Mouse (Mus musculus): ENCODE data around the gene Fyb2. TPM values are rescaled to one million over a fixed set of nuclear protein-coding genes. Genes with fewer than 3 reads are reported as not detected.

Gene Fyb2
- total and polyA plus RNA-seq, 3 experiments = 0.11 TPM; not detected in 2

- peaks cover 46% of the 10 kb centered on the region for H3K9me3 ChIP-seq (replicated peaks)
Observed at GRCm38 (mm10) chr4:104905049-104905448, 8.2 kb upstream of the Fyb2 start.

GRCm38 (mm10) chr4:104911685-104912084 is 1.6 kb upstream of the Fyb2 start:
- Histone ChIP-seq H3K27me3 (ENCODE audit: insufficient read depth, low read length) (no peaks in the 10 kb centered on the region), H3K36me3 (replicated peaks) (no peaks in the 10 kb centered on the region), H3K9me3 (replicated peaks) (peaks cover 55% of the 10 kb centered on the region), H3K4me1 (ENCODE audit: insufficient read depth, low read depth, low read length) (no peaks in the 10 kb centered on the region), H3K4me3 (ENCODE audit: low read depth, low read length) (no peak overlapping the region)
- DNase-seq (ENCODE audit: low spot score) (no peak), ATAC-seq (ENCODE audit: extremely low read depth, insufficient number of reproducible peaks, low FRiP score, poor library complexity, severe bottlenecking) (no peak)
- TF ChIP-seq TAL1 (conservative IDR thresholded peaks at IDR 0.05; ENCODE audit: low read depth, low read length) = no peak
- TF ChIP-seq CTCF (IDR thresholded peaks at IDR 0.05; ENCODE audit: low read depth, low read length) = no peak
- TF ChIP-seq POLR2AphosphoS5 (IDR thresholded peaks at IDR 0.05; ENCODE audit: insufficient replicate concordance, low read depth, low read length) = no peak
- TF ChIP-seq GATA1 (IDR thresholded peaks at IDR 0.05; ENCODE audit: borderline replicate concordance, low read length) = no peak
- no peak for TF ChIP-seq GATA2 (IDR thresholded peaks at IDR 0.05; ENCODE audit: borderline replicate concordance, low read depth, low read length)

More at GRCm38 (mm10) chr4:104905049-104905448, 8.2 kb upstream of the Fyb2 start:
- DNase-seq (ENCODE audit: low spot score) (no peak), ATAC-seq (ENCODE audit: extremely low read depth, insufficient number of reproducible peaks, low FRiP score, poor library complexity, severe bottlenecking) (no peak)
- H3K4me1 ChIP-seq (ENCODE audit: insufficient read depth, low read depth, low read length) = no peaks in the 10 kb centered on the region
- no peak overlapping the region for H3K4me3 ChIP-seq (ENCODE audit: low read depth, low read length)
- TF ChIP-seq CTCF (IDR thresholded peaks at IDR 0.05; ENCODE audit: low read depth, low read length) = no peak
- TF ChIP-seq GATA2 (IDR thresholded peaks at IDR 0.05; ENCODE audit: borderline replicate concordance, low read depth, low read length) = no peak
- TF ChIP-seq POLR2AphosphoS5 (IDR thresholded peaks at IDR 0.05; ENCODE audit: insufficient replicate concordance, low read depth, low read length) = no peak
- TF ChIP-seq TAL1 (conservative IDR thresholded peaks at IDR 0.05; ENCODE audit: low read depth, low read length) = no peak
- TF ChIP-seq GATA1 (IDR thresholded peaks at IDR 0.05; ENCODE audit: borderline replicate concordance, low read length) = no peak
- no peaks in the 10 kb centered on the region for H3K27me3 ChIP-seq (ENCODE audit: insufficient read depth, low read length)
- no peaks in the 10 kb centered on the region for H3K36me3 ChIP-seq (replicated peaks)

GRCm38 (mm10) chr4:104914711-104915247 is 1.5 kb downstream of the Fyb2 start:
- no peak for DNase-seq (ENCODE audit: low spot score)
- Histone ChIP-seq H3K4me3 (ENCODE audit: low read depth, low read length) (no peak overlapping the region), H3K4me1 (ENCODE audit: insufficient read depth, low read depth, low read length) (no peaks in the 10 kb centered on the region), H3K27me3 (ENCODE audit: insufficient read depth, low read length) (no peaks in the 10 kb centered on the region), H3K9me3 (replicated peaks) (peaks cover 64% of the 10 kb centered on the region), H3K36me3 (replicated peaks) (no peaks in the 10 kb centered on the region)
- ATAC-seq (ENCODE audit: extremely low read depth, insufficient number of reproducible peaks, low FRiP score, poor library complexity, severe bottlenecking) = no peak
- no peak for TF ChIP-seq GATA1 (IDR thresholded peaks at IDR 0.05; ENCODE audit: borderline replicate concordance, low read length)

GRCm38 (mm10) chr4:104918017-104918416 is 4.8 kb downstream of the Fyb2 start:
- H3K9me3 ChIP-seq (replicated peaks) = peaks cover 59% of the 10 kb centered on the region
- H3K36me3 ChIP-seq (replicated peaks) = no peaks in the 10 kb centered on the region
- no peak for DNase-seq (ENCODE audit: low spot score)
- no peaks in the 10 kb centered on the region for H3K27me3 ChIP-seq (ENCODE audit: insufficient read depth, low read length)
- no peak for TF ChIP-seq GATA2 (IDR thresholded peaks at IDR 0.05; ENCODE audit: borderline replicate concordance, low read depth, low read length)
- TF ChIP-seq POLR2AphosphoS5 (IDR thresholded peaks at IDR 0.05; ENCODE audit: insufficient replicate concordance, low read depth, low read length) = no peak
- TF ChIP-seq GATA1 (IDR thresholded peaks at IDR 0.05; ENCODE audit: borderline replicate concordance, low read length) = no peak
- no peak for TF ChIP-seq CTCF (IDR thresholded peaks at IDR 0.05; ENCODE audit: low read depth, low read length)
- TF ChIP-seq TAL1 (conservative IDR thresholded peaks at IDR 0.05; ENCODE audit: low read depth, low read length) = no peak
- H3K4me3 ChIP-seq (ENCODE audit: low read depth, low read length) = no peak overlapping the region
- no peaks in the 10 kb centered on the region for H3K4me1 ChIP-seq (ENCODE audit: insufficient read depth, low read depth, low read length)
- ATAC-seq (ENCODE audit: extremely low read depth, insufficient number of reproducible peaks, low FRiP score, poor library complexity, severe bottlenecking) = no peak

GRCm38 (mm10) chr4:104925383-104925782 is 12.1 kb downstream of the Fyb2 start:
- DNase-seq (ENCODE audit: low spot score) (no peak), ATAC-seq (ENCODE audit: extremely low read depth, insufficient number of reproducible peaks, low FRiP score, poor library complexity, severe bottlenecking) (no peak)
- no peak for TF ChIP-seq GATA2 (IDR thresholded peaks at IDR 0.05; ENCODE audit: borderline replicate concordance, low read depth, low read length)
- TF ChIP-seq GATA1 (IDR thresholded peaks at IDR 0.05; ENCODE audit: borderline replicate concordance, low read length) = no peak
- no peak for TF ChIP-seq POLR2AphosphoS5 (IDR thresholded peaks at IDR 0.05; ENCODE audit: insufficient replicate concordance, low read depth, low read length)
- no peak for TF ChIP-seq CTCF (IDR thresholded peaks at IDR 0.05; ENCODE audit: low read depth, low read length)
- no peak for TF ChIP-seq TAL1 (conservative IDR thresholded peaks at IDR 0.05; ENCODE audit: low read depth, low read length)
- Histone ChIP-seq H3K4me3 (ENCODE audit: low read depth, low read length) (no peak overlapping the region), H3K27me3 (ENCODE audit: insufficient read depth, low read length) (no peaks in the 10 kb centered on the region), H3K4me1 (ENCODE audit: insufficient read depth, low read depth, low read length) (no peaks in the 10 kb centered on the region), H3K36me3 (replicated peaks) (no peaks in the 10 kb centered on the region), H3K9me3 (replicated peaks) (peaks cover 31% of the 10 kb centered on the region)

GRCm38 (mm10) chr4:104929165-104929564 is 15.9 kb downstream of the Fyb2 start:
- Histone ChIP-seq H3K4me3 (ENCODE audit: low read depth, low read length) (no peak overlapping the region), H3K27me3 (ENCODE audit: insufficient read depth, low read length) (no peaks in the 10 kb centered on the region), H3K4me1 (ENCODE audit: insufficient read depth, low read depth, low read length) (no peaks in the 10 kb centered on the region), H3K36me3 (replicated peaks) (no peaks in the 10 kb centered on the region), H3K9me3 (replicated peaks) (peaks cover 28% of the 10 kb centered on the region)
- no peak for DNase-seq (ENCODE audit: low spot score)
- no peak for ATAC-seq (ENCODE audit: extremely low read depth, insufficient number of reproducible peaks, low FRiP score, poor library complexity, severe bottlenecking)
- no peak for TF ChIP-seq TAL1 (conservative IDR thresholded peaks at IDR 0.05; ENCODE audit: low read depth, low read length)
- no peak for TF ChIP-seq CTCF (IDR thresholded peaks at IDR 0.05; ENCODE audit: low read depth, low read length)
- TF ChIP-seq GATA1 (IDR thresholded peaks at IDR 0.05; ENCODE audit: borderline replicate concordance, low read length) = no peak
- no peak for TF ChIP-seq GATA2 (IDR thresholded peaks at IDR 0.05; ENCODE audit: borderline replicate concordance, low read depth, low read length)
- no peak for TF ChIP-seq POLR2AphosphoS5 (IDR thresholded peaks at IDR 0.05; ENCODE audit: insufficient replicate concordance, low read depth, low read length)
